ENCODE assay signal across 27 mouse cellular contexts in the genomic region with DNA sequence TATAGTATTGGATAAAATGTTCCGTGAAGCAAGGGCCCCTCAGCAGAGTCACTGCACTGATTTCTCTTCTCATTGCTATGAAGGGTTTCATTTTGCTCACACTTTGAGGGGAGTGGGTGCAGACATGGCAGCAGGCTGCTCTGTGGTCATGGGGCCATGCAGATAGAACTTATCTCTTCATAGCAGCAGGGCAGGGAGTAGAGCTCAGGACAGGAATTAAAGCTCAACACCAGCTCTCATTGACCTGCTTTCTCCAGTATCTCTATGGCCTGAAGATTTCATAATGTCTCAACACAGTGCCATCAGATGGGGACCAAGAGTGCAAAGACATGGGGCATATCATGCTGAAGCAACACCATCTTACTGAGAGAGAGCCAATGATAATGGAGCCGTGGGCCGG. TPM values are rescaled to one million over a fixed set of nuclear protein-coding genes. Genes with fewer than 3 reads are reported as not detected.
DNase-seq lines count a peak whose midpoint lies in the region; ATAC-seq and TF ChIP-seq lines count a peak whose summit lies in the region.
"Had no signal": no experiment of that assay in that cellular context is flagged by ENCODE, and none has a peak within 500 bp of the region (broad histone marks: within the 10 kb centered on the region; RNA-seq: fewer than 3 reads in every experiment).

No protein-coding gene starts in this region.

- no peak for DNase-seq in liver, embryonic 11.5 days (ENCODE audit: low spot score)
- no peak for DNase-seq in liver, postnatal 0 days
- DNase-seq in liver, embryonic 13.5 days = peak; percentile 22
- DNase-seq in heart, postnatal 25 days (ENCODE audit: low spot score) = no peak
- no peak for DNase-seq in gastrocnemius, adult 2 months
- DNase-seq: adrenal gland, adult 2 months; adrenal gland, postnatal 14 days; cerebellum, adult 11 months; cerebellum, adult 2 months; cerebellum, postnatal 10 days; cerebellum, postnatal 36 days; forebrain, postnatal 0 days; gastrocnemius, postnatal 10 days; gastrocnemius, postnatal 36 days; heart, adult 2 months; heart, postnatal 36 days had no signal

- no peak for TF ChIP-seq CTCF in liver, postnatal 0 days (IDR thresholded peaks at IDR 0.05; ENCODE audit: low read depth)
- TF ChIP-seq CTCF in gastrocnemius, adult 2 months (IDR thresholded peaks at IDR 0.05) = no peak

- H3K36me3 ChIP-seq in liver, embryonic 11.5 days (ENCODE audit: control insufficient read depth, insufficient read depth, low read length) = peaks cover 2% of the 10 kb centered on the region; the same call in 1 of the 2 replicates
- H3K36me3 ChIP-seq in liver, postnatal 0 days (replicated peaks; ENCODE audit: insufficient read depth, low read length) = no peaks in the 10 kb centered on the region
- peaks cover 16% of the 10 kb centered on the region for H3K36me3 ChIP-seq in liver, embryonic 13.5 days
- H3K36me3 ChIP-seq in liver, embryonic 16.5 days (ENCODE audit: control insufficient read depth, insufficient read depth) = peaks cover 3% of the 10 kb centered on the region
- peaks cover 16% of the 10 kb centered on the region for H3K36me3 ChIP-seq in heart, embryonic 12.5 days

- H3K9me3 ChIP-seq in liver, embryonic 11.5 days (ENCODE audit: control insufficient read depth, low read length) = no peaks in the 10 kb centered on the region
- H3K9me3 ChIP-seq in liver, postnatal 0 days (ENCODE audit: low read length) = no peaks in the 10 kb centered on the region
- H3K9me3 ChIP-seq in liver, embryonic 13.5 days (replicated peaks) = no peaks in the 10 kb centered on the region
- H3K9me3 ChIP-seq in liver, embryonic 16.5 days (replicated peaks; ENCODE audit: control insufficient read depth, low read length) = no peaks in the 10 kb centered on the region
- no peaks in the 10 kb centered on the region for H3K9me3 ChIP-seq in heart, embryonic 12.5 days (replicated peaks)
- H3K9me3 ChIP-seq: embryonic facial prominence, embryonic 12.5 days; embryonic facial prominence, embryonic 15.5 days; heart, embryonic 10.5 days; hindbrain, embryonic 10.5 days; hindbrain, embryonic 13.5 days had no signal

- H3K4me2 ChIP-seq in liver, embryonic 11.5 days = no peak overlapping the region
- no peak overlapping the region for H3K4me2 ChIP-seq in liver, postnatal 0 days (ENCODE audit: low read depth, low read length)
- no peak overlapping the region for H3K4me2 ChIP-seq in liver, embryonic 13.5 days
- H3K4me2 ChIP-seq in liver, embryonic 16.5 days (ENCODE audit: low read depth, low read length) = no peak overlapping the region
- no peak overlapping the region for H3K4me2 ChIP-seq in heart, embryonic 12.5 days
- H3K4me2 ChIP-seq: embryonic facial prominence, embryonic 12.5 days; embryonic facial prominence, embryonic 15.5 days; hindbrain, embryonic 13.5 days had no signal

- ATAC-seq in liver, embryonic 11.5 days (replicated peaks; ENCODE audit: low FRiP score) = peak; percentile 76
- ATAC-seq in liver, postnatal 0 days = no peak
- ATAC-seq in liver, embryonic 13.5 days (ENCODE audit: low read depth) = peak; percentile 75
- 0 out of 2 replicates have a peak, but pooled peaks have one; percentile 11 for ATAC-seq in liver, embryonic 16.5 days (ENCODE audit: low read depth)
- no peak for ATAC-seq in heart, embryonic 12.5 days (ENCODE audit: insufficient number of reproducible peaks, low FRiP score)
- ATAC-seq: forebrain, embryonic 14.5 days; forebrain, postnatal 0 days; hindbrain, embryonic 16.5 days; Patski had no signal

- H3K27me3 ChIP-seq in liver, embryonic 11.5 days (replicated peaks; ENCODE audit: control insufficient read depth, insufficient read depth, low read length) = no peaks in the 10 kb centered on the region
- no peaks in the 10 kb centered on the region for H3K27me3 ChIP-seq in liver, postnatal 0 days (ENCODE audit: insufficient read depth, low read length)
- H3K27me3 ChIP-seq in liver, embryonic 13.5 days = no peaks in the 10 kb centered on the region
- H3K27me3 ChIP-seq in liver, embryonic 16.5 days (ENCODE audit: control insufficient read depth, insufficient read depth, low read depth, low read length) = no peaks in the 10 kb centered on the region
- H3K27me3 ChIP-seq in heart, embryonic 12.5 days (replicated peaks) = no peaks in the 10 kb centered on the region
- H3K27me3 ChIP-seq: embryonic facial prominence, embryonic 12.5 days; embryonic facial prominence, embryonic 15.5 days; hindbrain, embryonic 13.5 days had no signal

- intact Hi-C loops in heart, postnatal 25 days (cut with DNase I) = no loop called here
- intact Hi-C loops in gastrocnemius, adult 2 months (cut with DNase I) = no loop called here

- no peak overlapping the region for H3K27ac ChIP-seq in liver, embryonic 11.5 days (ENCODE audit: low read depth, low read length)
- H3K27ac ChIP-seq in liver, postnatal 0 days (ENCODE audit: low read depth) = no peak overlapping the region
- no peak overlapping the region for H3K27ac ChIP-seq in liver, embryonic 13.5 days
- H3K27ac ChIP-seq in liver, embryonic 16.5 days (ENCODE audit: low read length) = no peak overlapping the region
- H3K27ac ChIP-seq in heart, embryonic 12.5 days (ENCODE audit: poor library complexity, severe bottlenecking) = no peak overlapping the region
- H3K27ac ChIP-seq in gastrocnemius, adult 2 months = no peak overlapping the region
- H3K27ac ChIP-seq: embryonic facial prominence, embryonic 12.5 days; embryonic facial prominence, embryonic 15.5 days; heart, adult 2 months; heart, embryonic 10.5 days; hindbrain, embryonic 10.5 days; hindbrain, embryonic 13.5 days had no signal

- no peak overlapping the region for H3K9ac ChIP-seq in liver, embryonic 11.5 days (ENCODE audit: low read depth, low read length)
- H3K9ac ChIP-seq in liver, postnatal 0 days (replicated peaks) = no peak overlapping the region
- no peak overlapping the region for H3K9ac ChIP-seq in liver, embryonic 13.5 days
- no peak overlapping the region for H3K9ac ChIP-seq in liver, embryonic 16.5 days (ENCODE audit: low read depth, low read length)
- no peak overlapping the region for H3K9ac ChIP-seq in heart, embryonic 12.5 days
- H3K9ac ChIP-seq: embryonic facial prominence, embryonic 12.5 days; embryonic facial prominence, embryonic 15.5 days; forebrain, postnatal 0 days; hindbrain, embryonic 13.5 days had no signal

- WGBS in liver, embryonic 11.5 days = 54% methylated on average over 3 of the region's 3 CpGs
- WGBS in liver, postnatal 0 days (ENCODE audit: insufficient replicate concordance) = 45% methylated on average over 3 of the region's 3 CpGs
- WGBS in liver, embryonic 13.5 days (ENCODE audit: insufficient replicate concordance) = 37% methylated on average over 3 of the region's 3 CpGs
- 27% methylated on average over 3 of the region's 3 CpGs for WGBS in liver, embryonic 16.5 days (ENCODE audit: insufficient replicate concordance)
- 76% methylated on average over 3 of the region's 3 CpGs for WGBS in heart, embryonic 12.5 days

- H3K4me1 ChIP-seq in liver, embryonic 11.5 days (replicated peaks; ENCODE audit: control insufficient read depth, insufficient read depth, low read length) = no peaks in the 10 kb centered on the region
- no peaks in the 10 kb centered on the region for H3K4me1 ChIP-seq in liver, postnatal 0 days (ENCODE audit: insufficient read depth)
- peaks cover 9% of the 10 kb centered on the region for H3K4me1 ChIP-seq in liver, embryonic 13.5 days (replicated peaks)
- no peaks in the 10 kb centered on the region for H3K4me1 ChIP-seq in liver, embryonic 16.5 days (ENCODE audit: control insufficient read depth, low read depth, low read length)
- H3K4me1 ChIP-seq in heart, embryonic 12.5 days (replicated peaks) = peaks cover 6% of the 10 kb centered on the region; the same call in 1 of the 2 replicates
- H3K4me1 ChIP-seq: embryonic facial prominence, embryonic 12.5 days; embryonic facial prominence, embryonic 15.5 days; heart, embryonic 10.5 days; hindbrain, embryonic 10.5 days; hindbrain, embryonic 13.5 days had no signal

- H3K4me3 ChIP-seq in liver, embryonic 11.5 days (ENCODE audit: low read depth, low read length) = no peak overlapping the region
- no peak overlapping the region for H3K4me3 ChIP-seq in liver, postnatal 0 days (ENCODE audit: low read depth, low read length)
- H3K4me3 ChIP-seq in liver, embryonic 13.5 days (replicated peaks) = no peak overlapping the region
- no peak overlapping the region for H3K4me3 ChIP-seq in liver, embryonic 16.5 days (ENCODE audit: low read depth, low read length)
- H3K4me3 ChIP-seq in heart, embryonic 12.5 days = no peak overlapping the region
- no peak overlapping the region for H3K4me3 ChIP-seq in gastrocnemius, adult 2 months
- H3K4me3 ChIP-seq: embryonic facial prominence, embryonic 12.5 days; embryonic facial prominence, embryonic 15.5 days; heart, adult 2 months; heart, embryonic 10.5 days; hindbrain, embryonic 10.5 days; hindbrain, embryonic 13.5 days had no signal

- TF ChIP-seq EP300 in liver, postnatal 0 days (IDR thresholded peaks at IDR 0.05; ENCODE audit: low read depth) = no peak

RNA-seq across cellular contexts. Expression of gene Gins3, which starts 15.0 kb away (rescaled TPM):
- polyA plus RNA-seq in liver, embryonic 11.5 days (2014; fragmentation: Nextera tagmentation; extraction: Ambion mirVana) = 19.6 and 21.8 TPM in 2 replicates
- polyA plus RNA-seq in liver, postnatal 0 days (2015; fragmentation: Nextera tagmentation; extraction: Ambion mirVana) = 3.9 and 5.1 TPM in 2 replicates
- polyA plus RNA-seq in liver, embryonic 13.5 days (2015; fragmentation: Nextera tagmentation; extraction: Ambion mirVana) = 11.2 and 13.2 TPM in 2 replicates
- polyA plus RNA-seq in liver, embryonic 16.5 days (2015; fragmentation: Nextera tagmentation; extraction: Ambion mirVana) = 7.8 and 7.9 TPM in 2 replicates
- polyA plus RNA-seq in heart, embryonic 12.5 days (2016; fragmentation: Nextera tagmentation; extraction: Ambion mirVana) = 18.2 and 19.0 TPM in 2 replicates
- 1 to 10 TPM in 1 of 2 experiments, under 1 TPM in 1; 0.88 to 1.3 TPM for total RNA-seq in heart, postnatal 25 days (2021)
- total RNA-seq in gastrocnemius, adult 2 months (2021) = under 1 TPM; 0.41 to 0.64 TPM

RNA-seq across cellular contexts. Expression of gene Ndrg4, which starts 28.5 kb away (rescaled TPM):
- 3.8 and 4.7 TPM in 2 replicates for polyA plus RNA-seq in liver, embryonic 11.5 days (2014; fragmentation: Nextera tagmentation; extraction: Ambion mirVana)
- 0.48 and 0.92 TPM in 2 replicates for polyA plus RNA-seq in liver, postnatal 0 days (2015; fragmentation: Nextera tagmentation; extraction: Ambion mirVana)
- polyA plus RNA-seq in liver, embryonic 13.5 days (2015; fragmentation: Nextera tagmentation; extraction: Ambion mirVana) = 1.6 and 1.7 TPM in 2 replicates
- polyA plus RNA-seq in liver, embryonic 16.5 days (2015; fragmentation: Nextera tagmentation; extraction: Ambion mirVana) = 0.63 and 1.0 TPM in 2 replicates
- polyA plus RNA-seq in heart, embryonic 12.5 days (2016; fragmentation: Nextera tagmentation; extraction: Ambion mirVana) = 307 and 309 TPM in 2 replicates
- 100 to 1,000 TPM; 317 to 336 TPM for total RNA-seq in heart, postnatal 25 days (2021)
- total RNA-seq in gastrocnemius, adult 2 months (2021) = 1 to 10 TPM; 2.4 to 4.0 TPM
- total RNA-seq: granulocyte monocyte progenitor cell, adult 5-6 weeks had no signal

Comparison
In these comparisons a context has a peak if more than half of its experiments do, and no peak if none do; other contexts are left out.
1. ATAC-seq: peak in liver, embryonic 11.5 days (single experiment), liver, embryonic 13.5 days (single experiment) and liver, embryonic 16.5 days (single experiment); none in liver, postnatal 0 days (single experiment) and heart, embryonic 12.5 days (single experiment).
2. RNA of gene Ndrg4, which starts 28.5 kb away (polyA plus RNA-seq): 307 to 309 TPM in heart, embryonic 12.5 days; 3.8 to 4.7 TPM in liver, embryonic 11.5 days, 1.6 to 1.7 TPM in liver, embryonic 13.5 days, 0.63 to 1.0 TPM in liver, embryonic 16.5 days and 0.48 to 0.92 TPM in liver, postnatal 0 days; every median in the first group is over 10 times any median in the second.